Mouse (Mus musculus) bone marrow, adult 2 months (tissue): ENCODE results near the gene Faf2.

ENCODE experiments used
- CTCF ChIP-seq: fragments of 200-500 bp; IDR thresholded peaks from 2 replicates; pipeline ENCODE4 v1.5.1; 2011; ENCODE audit warnings: low read length, control low read depth; ENCODE audit not compliant: control insufficient read depth, insufficient read depth
- POLR2A ChIP-seq: fragments of 200-500 bp; IDR thresholded peaks from 2 replicates; pipeline ENCODE4 v1.6.1; 2011; ENCODE audit warnings: low read depth, mild to moderate bottlenecking, control low read depth, low read length, borderline replicate concordance; ENCODE audit not compliant: control insufficient read depth

GRCm38 (mm10) chr13:54684140-54684896 lies 62.7 kb downstream of the Faf2 start:
- TF ChIP-seq CTCF: no peak
- TF ChIP-seq POLR2A: no peak
